Mouse (Mus musculus): ENCODE data around the gene Hspa12b.

- TF ChIP-seq CTCF (conservative IDR thresholded peaks at IDR 0.05 in 1 of 2, IDR thresholded peaks at IDR 0.05 in 1 of 2; ENCODE audit: low read depth in 2 of 2, low read length in 2 of 2) (no peak), EP300 (IDR thresholded peaks at IDR 0.05; ENCODE audit: low read length) (peak; percentile 49; the same call in 1 of the 2 replicates), ZNF384 (IDR thresholded peaks at IDR 0.05; ENCODE audit: low read depth, low read length) (no peak), USF1 (IDR thresholded peaks at IDR 0.05; ENCODE audit: low read depth, low read length) (no peak), KAT2A (IDR thresholded peaks at IDR 0.05; ENCODE audit: insufficient replicate concordance, low read length) (no peak), MYC (IDR thresholded peaks at IDR 0.05; ENCODE audit: low read depth, low read length) (no peak), MAFK (IDR thresholded peaks at IDR 0.05; ENCODE audit: insufficient replicate concordance, low read length) (peak; percentile 65; the same call in 1 of the 2 replicates), POLR2A (IDR thresholded peaks at IDR 0.05; ENCODE audit: low read depth, low read length) (no peak), E2F4 (IDR thresholded peaks at IDR 0.05; ENCODE audit: insufficient replicate concordance, low read depth, low read length) (no peak), MXI1 (IDR thresholded peaks at IDR 0.05; ENCODE audit: low read depth, low read length) (no peak)
Observed at GRCm38 (mm10) chr2:131125964-131126815, 890 bp upstream of the Hspa12b start.
